Mouse (Mus musculus) adrenal gland, postnatal 14 days (tissue): Measurements from ENCODE around the gene Slc19a2. TPM values are rescaled to one million over a fixed set of nuclear protein-coding genes. Genes with fewer than 3 reads are reported as not detected.
"Not testable (repeated sequence)": the region's sequence is repeated elsewhere in the genome, so short reads cannot be mapped to it uniquely, and the experiment has no call there.

Experiments used
- DNase-seq: peaks from one replicate; pipeline ENCODE4 v3.0.0; 2021; ENCODE audit warnings: mixed read lengths
- long read RNA-seq, 2 experiments: library from polyadenylated mRNA; stranded (forward); transcript quantifications; one replicate each; pipeline ENCODE4 v2.0.0; 2021
- total RNA-seq: library from RNA; stranded (reverse); gene quantifications from 2 replicates; pipeline ENCODE4 v1.2.3, GENCODE M21; 2021

Gene Slc19a2
- 15.8 and 20.7 TPM in 2 replicates for total RNA-seq
- long read RNA-seq, experiment 1, transcript Slc19a2-201 (6 exons, 3,571 nt): major isoform, 24 of 35 reads
- long read RNA-seq, experiment 1, partial matches to known transcripts: 0 of 35 reads
- long read RNA-seq, experiment 1, other reads (novel, unspliced or antisense): 7 of 35 reads
- long read RNA-seq, experiment 2, transcript Slc19a2-201 (6 exons, 3,571 nt): major isoform, 25 of 36 reads
- long read RNA-seq, experiment 2, partial matches to known transcripts: 0 of 36 reads
- long read RNA-seq, experiment 2, other reads (novel, unspliced or antisense): 11 of 36 reads

GRCm38 (mm10) chr1:164248465-164249331, at the start of gene Slc19a2:
Slc19a2 (plus strand) TSS chr1:164249046.
- DNase-seq: peak; percentile 99

- DNase-seq: peak; percentile 43
Observed at GRCm38 (mm10) chr1:164199551-164199950, 49.3 kb upstream of the Slc19a2 start.

GRCm38 (mm10) chr1:164208437-164208836, 40.4 kb upstream of the Slc19a2 start:
- peak; percentile 11 for DNase-seq

GRCm38 (mm10) chr1:164210899-164211298, 37.9 kb upstream of the Slc19a2 start:
- DNase-seq: no peak

- DNase-seq: no peak
Observed at GRCm38 (mm10) chr1:164212686-164213085, 36.2 kb upstream of the Slc19a2 start.

- DNase-seq: no peak
Observed at GRCm38 (mm10) chr1:164214190-164214589, 34.7 kb upstream of the Slc19a2 start.

- no peak for DNase-seq
Observed at GRCm38 (mm10) chr1:164215097-164215496, 33.7 kb upstream of the Slc19a2 start.

- DNase-seq: no peak
Observed at GRCm38 (mm10) chr1:164215540-164215939, 33.3 kb upstream of the Slc19a2 start.

- DNase-seq: no peak
Observed at GRCm38 (mm10) chr1:164217791-164218685, 30.8 kb upstream of the Slc19a2 start.

- no peak for DNase-seq
Observed at GRCm38 (mm10) chr1:164220261-164220660, 28.6 kb upstream of the Slc19a2 start.

GRCm38 (mm10) chr1:164223089-164223488, 25.8 kb upstream of the Slc19a2 start:
- no peak for DNase-seq

- DNase-seq: not testable (repeated sequence)
Observed at GRCm38 (mm10) chr1:164231937-164232570, 16.8 kb upstream of the Slc19a2 start.

GRCm38 (mm10) chr1:164233447-164233846, 15.4 kb upstream of the Slc19a2 start:
- DNase-seq: no peak

- DNase-seq: no peak
Observed at GRCm38 (mm10) chr1:164235078-164235477, 13.8 kb upstream of the Slc19a2 start.

- no peak for DNase-seq
Observed at GRCm38 (mm10) chr1:164236078-164236477, 12.8 kb upstream of the Slc19a2 start.

- no peak for DNase-seq
Observed at GRCm38 (mm10) chr1:164241494-164241893, 7.4 kb upstream of the Slc19a2 start.

GRCm38 (mm10) chr1:164242809-164243208, 6.0 kb upstream of the Slc19a2 start:
- peak; percentile 34 for DNase-seq

- peak; percentile 26 for DNase-seq
Observed at GRCm38 (mm10) chr1:164247442-164247841, 1.4 kb upstream of the Slc19a2 start.

- DNase-seq: peak; percentile 46
Observed at GRCm38 (mm10) chr1:164247971-164248370, 875 bp upstream of the Slc19a2 start.

- DNase-seq: no peak
Observed at GRCm38 (mm10) chr1:164249332-164249711, 476 bp downstream of the Slc19a2 start.

- DNase-seq: no peak
Observed at GRCm38 (mm10) chr1:164250391-164251150, 1.7 kb downstream of the Slc19a2 start.
